Mouse (Mus musculus): ENCODE measurements around the gene Ifi35. TPM values are rescaled to one million over a fixed set of nuclear protein-coding genes. Genes with fewer than 3 reads are reported as not detected.
"Not testable (repeated sequence)": the region's sequence is repeated elsewhere in the genome, so short reads cannot be mapped to it uniquely, and the experiment has no call there.

The Ifi35 gene
- polyA plus RNA-seq, 1 experiment from 2014 or later = 31.9 TPM

DNA sequence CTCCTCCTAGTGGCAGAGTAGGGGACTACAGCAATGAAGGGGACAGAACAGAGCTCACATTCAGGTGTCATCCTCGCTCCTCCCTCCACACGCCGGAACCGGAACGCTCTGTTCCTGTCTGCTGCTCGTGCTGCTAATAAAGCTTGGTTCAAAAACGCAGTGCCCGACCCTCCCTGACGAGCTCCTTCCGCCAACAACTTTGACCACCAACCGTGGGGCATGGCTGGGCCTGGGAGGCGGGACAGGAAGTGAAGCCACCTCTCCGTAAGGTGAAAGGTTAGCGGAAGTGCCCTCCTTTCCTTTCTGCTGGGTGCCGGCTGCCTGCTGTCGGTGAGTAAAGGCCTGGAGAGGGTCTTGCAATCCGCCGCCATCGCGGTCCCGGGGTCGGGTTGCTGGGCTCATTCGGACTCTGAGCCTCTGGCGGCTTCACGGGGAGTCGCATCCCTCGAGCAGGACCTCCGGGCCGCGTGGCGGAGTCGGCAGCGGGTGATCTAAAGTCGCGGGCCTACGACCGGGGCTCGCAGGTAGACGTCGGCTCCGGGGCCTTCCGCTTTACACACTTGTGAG is 6.0 kb upstream of the Ifi35 start, which contains the start of gene Rpl27:
TSS of gene Rpl27 (plus strand) at position 172 of the 567 bp plus-strand sequence.
- peaks cover 20% of the 10 kb centered on the region for H3K36me3 ChIP-seq (ENCODE audit: control insufficient read depth, insufficient read depth)
- peak within 1 kb of the TSS; percentile 95 for H3K9ac ChIP-seq (ENCODE audit: low read length)
- ATAC-seq (replicated peaks; ENCODE audit: extremely low read depth, insufficient read depth, low FRiP score) = peak; percentile 99
- H3K27me3 ChIP-seq (ENCODE audit: control insufficient read depth, insufficient read depth, low read length) = no peaks in the 10 kb centered on the region
- under 1% methylated on average over 42 of the region's 42 CpGs for WGBS
- H3K4me3 ChIP-seq (ENCODE audit: low read length) = peak within 1 kb of the TSS; percentile 91
- H3K27ac ChIP-seq (ENCODE audit: low read length) = peak within 1 kb of the TSS; percentile 91
- peak within 1 kb of the TSS; percentile 76 for H3K4me2 ChIP-seq (ENCODE audit: low read depth, low read length)
- no peaks in the 10 kb centered on the region for H3K9me3 ChIP-seq (replicated peaks; ENCODE audit: control insufficient read depth, low read length)
- H3K4me1 ChIP-seq (ENCODE audit: control insufficient read depth, insufficient read depth, low read length) = peaks cover 7% of the 10 kb centered on the region

DNA sequence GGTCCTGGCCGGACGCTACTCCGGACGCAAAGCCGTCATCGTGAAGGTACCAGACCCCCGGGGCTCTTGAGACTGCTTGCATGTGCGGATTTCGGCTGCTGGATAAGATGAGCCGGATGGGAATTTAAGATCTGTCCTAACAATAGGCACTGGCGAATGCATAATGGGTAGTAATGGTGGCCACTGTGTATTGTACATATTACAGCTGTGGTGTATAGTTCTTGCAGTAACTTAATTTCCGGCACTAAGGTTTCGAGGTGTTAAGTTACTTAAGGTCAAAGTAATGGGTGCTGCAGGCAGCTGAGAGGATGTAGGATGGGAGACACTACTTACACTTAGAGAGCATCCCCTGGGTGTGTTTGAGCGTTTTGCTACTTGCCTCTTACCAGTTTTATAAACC is 5.4 kb upstream of the Ifi35 start:
- peak overlapping the region; percentile 76 for H3K4me2 ChIP-seq (ENCODE audit: low read depth, low read length)
- H3K27ac ChIP-seq (ENCODE audit: low read length) = peak overlapping the region; percentile 91
- peak overlapping the region; percentile 95 for H3K9ac ChIP-seq (ENCODE audit: low read length)
- no peaks in the 10 kb centered on the region for H3K27me3 ChIP-seq (ENCODE audit: control insufficient read depth, insufficient read depth, low read length)
- peaks cover 7% of the 10 kb centered on the region for H3K4me1 ChIP-seq (ENCODE audit: control insufficient read depth, insufficient read depth, low read length)
- H3K4me3 ChIP-seq (ENCODE audit: low read length) = peak overlapping the region; percentile 91
- no peaks in the 10 kb centered on the region for H3K9me3 ChIP-seq (replicated peaks; ENCODE audit: control insufficient read depth, low read length)
- peaks cover 20% of the 10 kb centered on the region for H3K36me3 ChIP-seq (ENCODE audit: control insufficient read depth, insufficient read depth)
- no peak for ATAC-seq (replicated peaks; ENCODE audit: extremely low read depth, insufficient read depth, low FRiP score)
- under 1% methylated on average over 14 of the region's 14 CpGs for WGBS

DNA sequence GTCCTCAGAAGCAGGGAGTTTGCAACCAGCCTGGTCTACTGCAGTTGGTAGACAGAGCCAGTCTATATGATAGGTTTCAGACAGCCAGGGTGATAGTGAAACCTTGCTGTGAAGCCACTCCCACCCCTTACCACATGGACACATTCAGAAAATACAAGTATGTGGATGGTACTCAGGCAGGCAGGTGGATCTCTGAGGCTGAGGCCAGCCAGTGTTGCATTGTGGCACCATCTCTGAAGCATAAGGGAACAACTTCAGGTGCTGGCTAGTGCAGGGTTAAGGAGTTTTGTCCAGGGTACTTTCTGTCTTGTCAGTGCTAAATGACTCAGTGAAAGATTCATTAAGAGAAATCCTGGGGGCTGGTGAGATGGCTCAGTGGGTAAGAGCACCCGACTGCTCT is 1.9 kb upstream of the Ifi35 start:
- Histone ChIP-seq H3K27ac (ENCODE audit: low read length) (no peak overlapping the region), H3K4me3 (ENCODE audit: low read length) (no peak overlapping the region), H3K36me3 (ENCODE audit: control insufficient read depth, insufficient read depth) (peaks cover 20% of the 10 kb centered on the region), H3K4me1 (ENCODE audit: control insufficient read depth, insufficient read depth, low read length) (peaks cover 10% of the 10 kb centered on the region), H3K4me2 (ENCODE audit: low read depth, low read length) (no peak overlapping the region), H3K27me3 (ENCODE audit: control insufficient read depth, insufficient read depth, low read length) (no peaks in the 10 kb centered on the region), H3K9ac (ENCODE audit: low read length) (no peak overlapping the region), H3K9me3 (replicated peaks; ENCODE audit: control insufficient read depth, low read length) (no peaks in the 10 kb centered on the region)
- 81% methylated on average over 1 of the region's 1 CpGs for WGBS
- no peak for ATAC-seq (replicated peaks; ENCODE audit: extremely low read depth, insufficient read depth, low FRiP score)

DNA sequence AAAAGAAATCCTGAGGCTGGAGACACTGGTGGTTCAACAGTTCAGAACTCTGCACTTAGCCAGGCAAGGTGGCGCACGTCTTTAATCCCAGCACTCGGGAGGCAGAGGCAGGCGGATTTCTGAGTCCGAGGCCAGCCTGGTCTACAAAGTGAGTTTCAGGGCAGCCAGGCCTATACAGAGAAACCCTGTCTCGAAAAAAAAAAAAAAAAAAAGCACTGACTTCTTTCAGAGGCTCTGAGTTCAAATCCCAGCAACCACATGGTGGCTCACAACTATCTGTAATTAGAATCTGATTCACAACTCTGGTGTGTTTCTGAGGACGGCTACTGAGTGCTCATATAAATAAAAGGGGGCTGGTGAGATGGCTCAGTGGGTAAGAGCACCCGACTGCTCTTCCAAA is 1.3 kb upstream of the Ifi35 start:
- WGBS = 90% methylated on average over 8 of the region's 8 CpGs
- not testable (repeated sequence) for ATAC-seq (replicated peaks; ENCODE audit: extremely low read depth, insufficient read depth, low FRiP score); H3K9ac ChIP-seq (ENCODE audit: low read length)

DNA sequence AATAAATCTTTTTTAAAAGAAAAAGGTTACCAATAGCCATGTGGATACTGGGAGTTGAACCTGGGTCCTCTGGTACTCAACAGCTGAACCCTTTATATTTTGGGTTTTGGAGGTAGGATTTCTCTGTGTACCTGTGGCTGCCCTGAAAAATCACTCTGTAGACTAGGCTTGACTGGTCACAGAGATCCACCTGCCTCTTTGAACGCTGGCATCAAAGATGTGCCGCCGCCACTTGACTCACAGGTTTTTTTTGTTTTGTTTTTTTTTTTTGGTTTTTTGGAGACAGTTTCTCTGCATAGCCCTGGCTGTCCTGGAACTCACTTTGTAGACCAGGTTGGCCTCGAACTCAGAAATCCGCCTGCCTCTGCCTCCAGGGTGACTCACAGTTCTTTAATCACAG is 421 bp upstream of the Ifi35 start:
- peaks cover 20% of the 10 kb centered on the region for H3K36me3 ChIP-seq (ENCODE audit: control insufficient read depth, insufficient read depth)
- no peaks in the 10 kb centered on the region for H3K27me3 ChIP-seq (ENCODE audit: control insufficient read depth, insufficient read depth, low read length)
- H3K4me1 ChIP-seq (ENCODE audit: control insufficient read depth, insufficient read depth, low read length) = peaks cover 12% of the 10 kb centered on the region
- peak overlapping the region; percentile 87 for H3K27ac ChIP-seq (ENCODE audit: low read length)
- peak overlapping the region; percentile 62 for H3K4me3 ChIP-seq (ENCODE audit: low read length)
- peak overlapping the region; percentile 59 for H3K9ac ChIP-seq (ENCODE audit: low read length)
- no peaks in the 10 kb centered on the region for H3K9me3 ChIP-seq (replicated peaks; ENCODE audit: control insufficient read depth, low read length)
- ATAC-seq (replicated peaks; ENCODE audit: extremely low read depth, insufficient read depth, low FRiP score) = no peak
- WGBS = 79% methylated on average over 5 of the region's 5 CpGs
- peak overlapping the region; percentile 56 for H3K4me2 ChIP-seq (ENCODE audit: low read depth, low read length)

More for the DNA sequence above, 1.3 kb upstream of the Ifi35 start:
- H3K4me3 ChIP-seq (ENCODE audit: low read length); H3K4me1 ChIP-seq (ENCODE audit: control insufficient read depth, insufficient read depth, low read length); H3K4me2 ChIP-seq (ENCODE audit: low read depth, low read length); H3K27ac ChIP-seq (ENCODE audit: low read length); H3K27me3 ChIP-seq (ENCODE audit: control insufficient read depth, insufficient read depth, low read length); H3K9me3 ChIP-seq (replicated peaks; ENCODE audit: control insufficient read depth, low read length): not testable (repeated sequence)
- H3K36me3 ChIP-seq (ENCODE audit: control insufficient read depth, insufficient read depth) = peaks cover 20% of the 10 kb centered on the region

DNA sequence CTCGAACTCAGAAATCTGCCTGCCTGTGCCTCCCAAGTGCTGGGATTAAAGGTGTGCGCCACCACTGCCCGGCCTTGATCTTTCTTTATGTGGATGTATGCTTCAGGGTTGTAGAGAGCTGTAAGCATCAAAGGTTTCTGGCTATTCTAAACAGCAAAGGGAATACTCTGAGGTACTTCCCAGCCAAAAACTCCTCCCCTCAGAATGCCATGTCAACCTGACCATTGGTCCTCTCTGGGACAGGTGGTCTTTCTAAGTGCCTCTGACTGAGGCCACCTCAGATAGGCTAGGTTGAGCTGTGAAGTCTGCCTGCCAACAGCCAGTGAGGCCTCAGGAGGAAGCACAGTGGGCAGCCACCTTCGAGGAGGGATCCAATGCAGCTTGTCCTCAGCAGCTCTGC is 692 bp downstream of the Ifi35 start:
- Histone ChIP-seq H3K27me3 (ENCODE audit: control insufficient read depth, insufficient read depth, low read length) (no peaks in the 10 kb centered on the region), H3K9ac (ENCODE audit: low read length) (peak overlapping the region; percentile 59), H3K27ac (ENCODE audit: low read length) (peak overlapping the region; percentile 87), H3K9me3 (replicated peaks; ENCODE audit: control insufficient read depth, low read length) (no peaks in the 10 kb centered on the region), H3K4me2 (ENCODE audit: low read depth, low read length) (peak overlapping the region; percentile 56), H3K4me3 (ENCODE audit: low read length) (peak overlapping the region; percentile 62), H3K4me1 (ENCODE audit: control insufficient read depth, insufficient read depth, low read length) (peaks cover 4% of the 10 kb centered on the region; the same call in 1 of the 2 replicates), H3K36me3 (ENCODE audit: control insufficient read depth, insufficient read depth) (peaks cover 14% of the 10 kb centered on the region)
- ATAC-seq (replicated peaks; ENCODE audit: extremely low read depth, insufficient read depth, low FRiP score) = no peak; the same call in 1 of the 2 replicates
- 69% methylated on average over 4 of the region's 4 CpGs for WGBS

DNA sequence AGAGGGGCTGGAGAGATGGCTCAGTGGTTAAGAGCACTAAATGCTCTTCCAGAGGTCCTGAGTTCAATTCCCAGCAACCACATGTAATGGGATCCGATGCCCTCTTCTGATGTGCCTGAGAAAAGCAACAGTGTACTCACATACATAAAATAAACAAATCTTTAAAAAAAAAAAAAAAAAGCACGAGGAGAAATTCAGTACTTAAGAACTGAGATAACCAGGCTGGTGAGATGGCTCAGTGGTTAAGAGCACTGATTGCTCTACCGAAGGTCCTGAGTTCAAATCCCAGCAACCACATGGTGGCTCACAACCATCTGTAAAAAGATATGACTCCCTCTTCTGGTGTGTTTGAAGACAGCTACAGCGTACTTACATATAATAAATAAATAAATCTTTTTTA is 1.4 kb downstream of the Ifi35 start:
- not testable (repeated sequence) for H3K9ac ChIP-seq (ENCODE audit: low read length); H3K27ac ChIP-seq (ENCODE audit: low read length); H3K4me3 ChIP-seq (ENCODE audit: low read length); H3K36me3 ChIP-seq (ENCODE audit: control insufficient read depth, insufficient read depth); H3K4me1 ChIP-seq (ENCODE audit: control insufficient read depth, insufficient read depth, low read length); H3K4me2 ChIP-seq (ENCODE audit: low read depth, low read length); H3K9me3 ChIP-seq (replicated peaks; ENCODE audit: control insufficient read depth, low read length); H3K27me3 ChIP-seq (ENCODE audit: control insufficient read depth, insufficient read depth, low read length); ATAC-seq (replicated peaks; ENCODE audit: extremely low read depth, insufficient read depth, low FRiP score)
- WGBS = 81% methylated on average over 4 of the region's 4 CpGs

DNA sequence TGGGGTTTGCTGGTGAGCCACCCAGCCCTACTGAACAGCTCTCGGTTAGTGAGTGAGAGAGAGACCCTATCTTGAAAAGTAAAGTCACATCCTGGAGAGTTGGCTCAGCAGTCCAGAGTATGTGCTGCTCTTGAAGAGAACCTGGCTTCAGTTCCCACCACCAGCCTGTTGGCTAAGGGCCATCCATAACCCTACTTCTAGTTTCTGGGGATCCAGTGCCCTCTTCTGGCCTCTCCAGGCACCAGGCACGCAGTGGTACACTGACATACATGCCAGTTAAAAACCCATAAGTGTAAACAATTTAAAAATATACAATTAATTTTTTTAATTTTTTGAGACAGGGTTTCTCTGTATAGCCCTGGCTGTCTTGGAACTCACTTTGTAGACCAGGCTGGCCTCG is 2.2 kb downstream of the Ifi35 start:
- 0 out of 2 replicates have a peak, but pooled peaks cover 1% of the 10 kb centered on the region for H3K36me3 ChIP-seq (ENCODE audit: control insufficient read depth, insufficient read depth)
- no peak overlapping the region for H3K4me3 ChIP-seq (ENCODE audit: low read length)
- no peaks in the 10 kb centered on the region for H3K9me3 ChIP-seq (replicated peaks; ENCODE audit: control insufficient read depth, low read length)
- no peak overlapping the region for H3K9ac ChIP-seq (ENCODE audit: low read length)
- WGBS = 81% methylated on average over 3 of the region's 3 CpGs
- no peak for ATAC-seq (replicated peaks; ENCODE audit: extremely low read depth, insufficient read depth, low FRiP score)
- peaks cover 4% of the 10 kb centered on the region; the same call in 1 of the 2 replicates for H3K4me1 ChIP-seq (ENCODE audit: control insufficient read depth, insufficient read depth, low read length)
- H3K27ac ChIP-seq (ENCODE audit: low read length) = no peak overlapping the region
- no peak overlapping the region for H3K4me2 ChIP-seq (ENCODE audit: low read depth, low read length)
- no peaks in the 10 kb centered on the region for H3K27me3 ChIP-seq (ENCODE audit: control insufficient read depth, insufficient read depth, low read length)

DNA sequence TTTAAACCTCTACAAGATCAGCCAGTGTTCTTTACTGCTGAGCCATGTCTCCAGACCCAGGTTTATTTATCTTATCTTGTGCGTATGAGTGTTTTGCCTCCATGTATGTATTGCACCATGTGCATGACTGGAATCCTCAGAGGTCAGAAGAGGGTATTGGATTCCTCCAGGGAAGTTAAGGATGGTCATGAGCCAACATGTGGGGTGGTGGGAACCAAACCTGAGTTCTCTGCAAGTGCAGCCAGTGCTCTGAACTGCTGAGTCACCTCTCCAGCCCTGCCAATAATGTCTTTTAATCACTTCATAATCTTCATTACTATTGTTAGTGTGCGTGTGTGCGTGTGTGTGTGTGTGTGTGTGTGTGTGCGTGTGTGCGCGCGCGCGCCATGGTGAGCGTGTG is 3.3 kb downstream of the Ifi35 start:
- Histone ChIP-seq H3K4me3 (ENCODE audit: low read length) (no peak overlapping the region), H3K27ac (ENCODE audit: low read length) (no peak overlapping the region), H3K36me3 (ENCODE audit: control insufficient read depth, insufficient read depth) (peaks cover under 1% of the 10 kb centered on the region; the same call in 1 of the 2 replicates), H3K27me3 (ENCODE audit: control insufficient read depth, insufficient read depth, low read length) (no peaks in the 10 kb centered on the region), H3K4me1 (ENCODE audit: control insufficient read depth, insufficient read depth, low read length) (peaks cover 4% of the 10 kb centered on the region; the same call in 1 of the 2 replicates), H3K9me3 (replicated peaks; ENCODE audit: control insufficient read depth, low read length) (no peaks in the 10 kb centered on the region), H3K4me2 (ENCODE audit: low read depth, low read length) (no peak overlapping the region), H3K9ac (ENCODE audit: low read length) (no peak overlapping the region)
- 93% methylated on average over 10 of the region's 10 CpGs for WGBS
- no peak for ATAC-seq (replicated peaks; ENCODE audit: extremely low read depth, insufficient read depth, low FRiP score)

Measured in heart, embryonic 16.5 days (tissue).